Mouse (Mus musculus) ES-Bruce4 (cell line): ENCODE measurements around the gene Auts2.

Experiments used
- CTCF ChIP-seq: IDR thresholded peaks from one replicate; pipeline ENCODE4 v1.8.1; 2011; ENCODE audit warnings: low read depth, low read length
- EP300 ChIP-seq: IDR thresholded peaks from 2 replicates; pipeline ENCODE4 v1.6.1; 2011; ENCODE audit warnings: low read depth, low read length; ENCODE audit not compliant: insufficient read depth
- POLR2A ChIP-seq: IDR thresholded peaks from one replicate; pipeline ENCODE4 v1.8.1; 2011; ENCODE audit warnings: low read length; ENCODE audit not compliant: insufficient read depth

DNA sequence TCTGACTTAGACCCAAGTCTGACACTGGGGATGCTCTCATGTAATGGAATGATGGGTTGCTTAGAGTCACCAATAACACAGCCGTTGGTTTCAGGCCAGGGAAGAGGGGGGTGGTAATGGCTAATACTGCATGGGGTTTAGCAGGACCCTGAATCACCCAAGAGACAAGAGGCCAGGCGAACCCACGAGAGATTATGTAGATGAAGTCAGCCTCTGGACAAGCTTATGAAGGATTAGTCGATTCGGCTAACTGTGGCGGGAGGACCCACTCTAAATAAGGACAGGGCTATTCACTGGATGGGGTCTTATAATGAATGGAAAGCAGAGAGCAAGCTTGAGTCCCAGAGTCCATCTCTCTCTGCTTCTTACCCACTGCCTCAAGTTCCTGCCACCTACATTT, 1084.4 kb downstream of the Auts2 start:
- no peak for TF ChIP-seq CTCF
- TF ChIP-seq POLR2A: no peak
- TF ChIP-seq EP300: no peak
